9 mouse cellular contexts compared by ENCODE assay signal in genomic region chr7:31055354-31055824, GRCm38 (mm10). TPM values are rescaled to one million over a fixed set of nuclear protein-coding genes. Genes with fewer than 3 reads are reported as not detected.
DNase-seq lines count a peak whose midpoint lies in the region; ATAC-seq lines count a peak whose summit lies in the region.
"Had no signal": no experiment of that assay in that cellular context is flagged by ENCODE, and none has a peak within 500 bp of the region (broad histone marks: within the 10 kb centered on the region; RNA-seq: fewer than 3 reads in every experiment).

No protein-coding gene starts in this region.

- peaks cover 68% of the 10 kb centered on the region for H3K4me1 ChIP-seq in forebrain, embryonic 10.5 days
- peaks cover 34% of the 10 kb centered on the region for H3K4me1 ChIP-seq in forebrain, embryonic 13.5 days
- peaks cover 48% of the 10 kb centered on the region for H3K4me1 ChIP-seq in stomach, embryonic 14.5 days (ENCODE audit: control insufficient read depth, insufficient read depth, low read length)

- H3K27ac ChIP-seq in forebrain, embryonic 10.5 days, result peak overlapping the region; percentile 68; the same call in 1 of the 2 replicates
- H3K27ac ChIP-seq in forebrain, embryonic 13.5 days, result no peak overlapping the region
- peak overlapping the region; percentile 72; the same call in 1 of the 2 replicates for H3K27ac ChIP-seq in stomach, embryonic 14.5 days (ENCODE audit: low read length)

- no peak overlapping the region for H3K4me2 ChIP-seq in forebrain, embryonic 13.5 days
- peak overlapping the region; percentile 35 for H3K4me2 ChIP-seq in stomach, embryonic 14.5 days (replicated peaks; ENCODE audit: low read depth, low read length)

- H3K9ac ChIP-seq in forebrain, embryonic 13.5 days, result no peak overlapping the region
- peak overlapping the region; percentile 25; the same call in 1 of the 2 replicates for H3K9ac ChIP-seq in stomach, embryonic 14.5 days (replicated peaks; ENCODE audit: low read depth, low read length)

- H3K4me3 ChIP-seq in forebrain, embryonic 10.5 days, result peak overlapping the region; percentile 18
- H3K4me3 ChIP-seq in forebrain, embryonic 13.5 days, result no peak overlapping the region
- peak overlapping the region; percentile 19 for H3K4me3 ChIP-seq in stomach, embryonic 14.5 days (ENCODE audit: low read depth, low read length)

- H3K9me3 ChIP-seq in forebrain, embryonic 10.5 days, result no peaks in the 10 kb centered on the region
- H3K9me3 ChIP-seq in forebrain, embryonic 13.5 days (replicated peaks), result no peaks in the 10 kb centered on the region
- H3K9me3 ChIP-seq in stomach, embryonic 14.5 days (ENCODE audit: control insufficient read depth, low read depth, low read length), result no peaks in the 10 kb centered on the region

- ATAC-seq in forebrain, embryonic 13.5 days, result no peak
- ATAC-seq in stomach, embryonic 14.5 days (ENCODE audit: insufficient number of reproducible peaks, insufficient read depth, low FRiP score, low read depth), result peak; percentile 86

- DNase-seq in forebrain, embryonic 10.5 days (ENCODE audit: extremely low spot score, low spot score), result no peak
- DNase-seq in adrenal gland, postnatal 36 days, result peak; percentile 75 to 90
- peak; percentile 91 to 93 for DNase-seq in heart, adult 18-20 months
- peak; percentile 55 for DNase-seq in kidney, adult 18-20 months
- peak; percentile 69 to 77 for DNase-seq in lung, adult 18-20 months
- DNase-seq in spleen, postnatal 14 days (ENCODE audit: low spot score in 2 of 2), result no peak

- H3K36me3 ChIP-seq in forebrain, embryonic 10.5 days (replicated peaks), result no peaks in the 10 kb centered on the region
- no peaks in the 10 kb centered on the region for H3K36me3 ChIP-seq in forebrain, embryonic 13.5 days (ENCODE audit: poor library complexity, severe bottlenecking)
- H3K36me3 ChIP-seq in stomach, embryonic 14.5 days (ENCODE audit: control insufficient read depth, insufficient read depth, low read length), result no peaks in the 10 kb centered on the region

- peaks cover 53% of the 10 kb centered on the region for H3K27me3 ChIP-seq in forebrain, embryonic 10.5 days (ENCODE audit: poor library complexity, severe bottlenecking)
- peaks cover 48% of the 10 kb centered on the region for H3K27me3 ChIP-seq in forebrain, embryonic 13.5 days
- peaks cover 22% of the 10 kb centered on the region for H3K27me3 ChIP-seq in stomach, embryonic 14.5 days (ENCODE audit: control insufficient read depth, insufficient read depth, low read length)

- 5% methylated on average over 10 of the region's 10 CpGs for WGBS in forebrain, embryonic 10.5 days
- WGBS in forebrain, embryonic 13.5 days, result 4% methylated on average over 10 of the region's 10 CpGs
- 1% methylated on average over 10 of the region's 10 CpGs for WGBS in stomach, embryonic 14.5 days

RNA-seq across cellular contexts. Expression of gene Fxyd1, which starts 1.6 kb away (rescaled TPM):
- polyA plus RNA-seq in forebrain, embryonic 10.5 days (2016; fragmentation: Nextera tagmentation; extraction: Ambion mirVana), result 2.2 and 2.5 TPM in 2 replicates
- polyA plus RNA-seq in forebrain, embryonic 13.5 days (2015; fragmentation: Nextera tagmentation; extraction: Ambion mirVana), result 2.5 and 3.9 TPM in 2 replicates
- 100 to 1,000 TPM; 167 to 239 TPM for total RNA-seq in adrenal gland, postnatal 36 days (2021)
- 100 to 1,000 TPM; 861 to 937 TPM for total RNA-seq in heart, adult 18-20 months (2021)
- polyA plus RNA-seq in stomach, embryonic 14.5 days (2014; fragmentation: Nextera tagmentation; extraction: Ambion mirVana), result 86.7 and 99.3 TPM in 2 replicates

RNA-seq across cellular contexts. Expression of gene Lgi4, which starts 3.8 kb away (rescaled TPM):
- polyA plus RNA-seq in forebrain, embryonic 10.5 days (2016; fragmentation: Nextera tagmentation; extraction: Ambion mirVana), result 0.58 and 0.68 TPM in 2 replicates
- 0.19 and 0.26 TPM in 2 replicates for polyA plus RNA-seq in forebrain, embryonic 13.5 days (2015; fragmentation: Nextera tagmentation; extraction: Ambion mirVana)
- 1 to 10 TPM; 2.7 to 5.4 TPM for total RNA-seq in adrenal gland, postnatal 36 days (2021)
- total RNA-seq in heart, adult 18-20 months (2021), result 1 to 10 TPM; 2.1 to 4.1 TPM
- polyA plus RNA-seq in stomach, embryonic 14.5 days (2014; fragmentation: Nextera tagmentation; extraction: Ambion mirVana), result 0.78 and 1.7 TPM in 2 replicates
- total RNA-seq: common myeloid progenitor, adult 5-6 weeks had no signal

RNA-seq across cellular contexts. Expression of gene Fxyd7, which starts 4.1 kb away (rescaled TPM):
- 0.36 and 1.1 TPM in 2 replicates for polyA plus RNA-seq in forebrain, embryonic 10.5 days (2016; fragmentation: Nextera tagmentation; extraction: Ambion mirVana)
- 19.8 and 33.0 TPM in 2 replicates for polyA plus RNA-seq in forebrain, embryonic 13.5 days (2015; fragmentation: Nextera tagmentation; extraction: Ambion mirVana)
- 1 to 10 TPM; 1.2 to 1.6 TPM for total RNA-seq in adrenal gland, postnatal 36 days (2021)
- total RNA-seq in heart, adult 18-20 months (2021), result under 1 TPM; 0.40 to 0.59 TPM
- polyA plus RNA-seq in stomach, embryonic 14.5 days (2014; fragmentation: Nextera tagmentation; extraction: Ambion mirVana), result 35.7 and 42.2 TPM in 2 replicates
- total RNA-seq: common myeloid progenitor, adult 5-6 weeks had no signal

RNA-seq across cellular contexts. Expression of gene Fxyd5, which starts 13.1 kb away (rescaled TPM):
- polyA plus RNA-seq in forebrain, embryonic 10.5 days (2016; fragmentation: Nextera tagmentation; extraction: Ambion mirVana), result 10.2 and 10.4 TPM in 2 replicates
- 11.5 and 12.2 TPM in 2 replicates for polyA plus RNA-seq in forebrain, embryonic 13.5 days (2015; fragmentation: Nextera tagmentation; extraction: Ambion mirVana)
- 100 to 1,000 TPM in 1 of 2 experiments, 10 to 100 TPM in 1; 34.8 to 103 TPM for total RNA-seq in adrenal gland, postnatal 36 days (2021)
- 10 to 100 TPM; 21.7 to 31.7 TPM for total RNA-seq in heart, adult 18-20 months (2021)
- polyA plus RNA-seq in stomach, embryonic 14.5 days (2014; fragmentation: Nextera tagmentation; extraction: Ambion mirVana), result 19.9 and 20.2 TPM in 2 replicates

RNA-seq across cellular contexts. Expression of gene Fxyd3, which starts 21.1 kb away (rescaled TPM):
- 1.9 and 2.8 TPM in 2 replicates for polyA plus RNA-seq in forebrain, embryonic 10.5 days (2016; fragmentation: Nextera tagmentation; extraction: Ambion mirVana)
- 0.08 TPM in 1 of 2 replicates, not detected in the other for polyA plus RNA-seq in forebrain, embryonic 13.5 days (2015; fragmentation: Nextera tagmentation; extraction: Ambion mirVana)
- total RNA-seq in adrenal gland, postnatal 36 days (2021), result 1 to 10 TPM; 1.5 to 2.3 TPM
- 1 to 10 TPM in 1 of 2 experiments, under 1 TPM in 1; 0.87 to 2.5 TPM for total RNA-seq in heart, adult 18-20 months (2021)
- polyA plus RNA-seq in stomach, embryonic 14.5 days (2014; fragmentation: Nextera tagmentation; extraction: Ambion mirVana), result 458 and 479 TPM in 2 replicates
- total RNA-seq: common myeloid progenitor, adult 5-6 weeks had no signal

Comparison
In these comparisons a context has a peak if more than half of its experiments do, and no peak if none do; other contexts are left out.
1. RNA of gene Fxyd7, which starts 4.1 kb away (polyA plus RNA-seq): 35.7 to 42.2 TPM in stomach, embryonic 14.5 days and 19.8 to 33.0 TPM in forebrain, embryonic 13.5 days; 0.36 to 1.1 TPM in forebrain, embryonic 10.5 days; every median in the first group is over 10 times any median in the second.
2. DNase-seq: peak in adrenal gland, postnatal 36 days (2 of 2), heart, adult 18-20 months (2 of 2), kidney, adult 18-20 months (single experiment) and lung, adult 18-20 months (2 of 2); none in forebrain, embryonic 10.5 days (single experiment) and spleen, postnatal 14 days (0 of 2).
3. RNA of gene Fxyd1, which starts 1.6 kb away (polyA plus RNA-seq): 86.7 to 99.3 TPM in stomach, embryonic 14.5 days; 2.5 to 3.9 TPM in forebrain, embryonic 13.5 days and 2.2 to 2.5 TPM in forebrain, embryonic 10.5 days; every median in the first group is over 10 times any median in the second.